Mouse (Mus musculus) MEL (cell line): ENCODE measurements around the gene Rasip1. TPM values are rescaled to one million over a fixed set of nuclear protein-coding genes. Genes with fewer than 3 reads are reported as not detected.

Source experiments
- DNase-seq: peaks from one replicate; pipeline ENCODE4 v3.0.0; 2011; ENCODE audit warnings: low read depth, low spot score
- H3K27ac ChIP-seq: 2 replicates; pipeline ENCODE4 v1.5.1; 2012; ENCODE audit warnings: low read depth, mild to moderate bottlenecking, control low read depth, low read length, moderate library complexity; ENCODE audit not compliant: control insufficient read depth
- H3K27me3 ChIP-seq, 2 experiments: fragments of 150-350 bp in 1 of 2; sonication (generic) in 1 of 2; 2 replicates each; pipeline ENCODE4 v1.6.1; 2012; ENCODE audit warnings: low read length in 2 of 2, mild to moderate bottlenecking in 2 of 2, improper control_type of control experiment in 1 of 2, moderate library complexity in 1 of 2; ENCODE audit not compliant: insufficient read depth in 2 of 2, control insufficient read depth in 1 of 2
- H3K36me3 ChIP-seq, 2 experiments: 2 replicates each; pipeline ENCODE4 v1.6.1; 2012 to 2014; ENCODE audit warnings: low read length in 2 of 2, improper control_type of control experiment in 1 of 2, inconsistent platforms in 1 of 2, mild to moderate bottlenecking in 1 of 2; ENCODE audit not compliant: insufficient read depth in 2 of 2, control insufficient read depth in 1 of 2
- H3K4me1 ChIP-seq, 2 experiments: fragments of 150-350 bp in 1 of 2; sonication (generic) in 1 of 2; 2 replicates each; pipeline ENCODE4 v1.6.1; 2012; ENCODE audit warnings: low read length in 2 of 2, improper control_type of control experiment in 1 of 2, mild to moderate bottlenecking in 1 of 2; ENCODE audit not compliant: insufficient read depth in 2 of 2, control insufficient read depth in 1 of 2
- H3K4me3 ChIP-seq, 2 experiments: fragments of 150-350 bp in 1 of 2; sonication (generic) in 1 of 2; 2 replicates each; pipeline ENCODE4 v1.5.1; 2012; ENCODE audit warnings: low read depth in 2 of 2, low read length in 2 of 2, mild to moderate bottlenecking in 2 of 2, moderate library complexity in 2 of 2, control low read depth in 1 of 2, improper control_type of control experiment in 1 of 2; ENCODE audit not compliant: control insufficient read depth in 1 of 2, insufficient read depth in 1 of 2
- H3K79me2 ChIP-seq: 2 replicates; pipeline ENCODE4 v1.6.1; 2012; ENCODE audit warnings: mild to moderate bottlenecking, low read length, moderate library complexity; ENCODE audit not compliant: control insufficient read depth, poor library complexity, insufficient read depth
- H3K9ac ChIP-seq: 2 replicates; pipeline ENCODE4 v1.6.1; 2012; ENCODE audit warnings: low read depth, mild to moderate bottlenecking, control low read depth, low read length, moderate library complexity; ENCODE audit not compliant: control insufficient read depth, poor library complexity, severe bottlenecking
- H3K9me3 ChIP-seq: fragments of 150-350 bp; sonication (generic); replicated peaks from 2 replicates; pipeline ENCODE4 v1.6.1; 2012; ENCODE audit warnings: mild to moderate bottlenecking, low read length, improper control_type of control experiment, moderate library complexity; ENCODE audit not compliant: insufficient read depth
- CHD1 ChIP-seq: IDR thresholded peaks from 2 replicates; pipeline ENCODE4 v1.6.1; 2012; ENCODE audit warnings: low read depth, mild to moderate bottlenecking, inconsistent platforms, low read length, improper control_type of control experiment
- E2F4 ChIP-seq: IDR thresholded peaks from 2 replicates; pipeline ENCODE4 v1.6.1; 2011; ENCODE audit warnings: low read depth, low read length, improper control_type of control experiment, borderline replicate concordance
- ELF1 ChIP-seq: IDR thresholded peaks from 2 replicates; pipeline ENCODE4 v1.6.1; 2014; ENCODE audit warnings: low read depth, mild to moderate bottlenecking, inconsistent platforms, low read length, improper control_type of control experiment, moderate library complexity
- ETS1 ChIP-seq: IDR thresholded peaks from 2 replicates; pipeline ENCODE4 v1.6.1; 2012; ENCODE audit warnings: low read depth, mild to moderate bottlenecking, inconsistent platforms, low read length, improper control_type of control experiment, moderate library complexity
- HCFC1 ChIP-seq: IDR thresholded peaks from 2 replicates; pipeline ENCODE4 v1.6.1; 2012; ENCODE audit warnings: low read depth, mild to moderate bottlenecking, inconsistent platforms, low read length, improper control_type of control experiment, moderate library complexity
- MAZ ChIP-seq: IDR thresholded peaks from 2 replicates; pipeline ENCODE4 v1.6.1; 2012; ENCODE audit warnings: low read depth, mild to moderate bottlenecking, inconsistent platforms, low read length, improper control_type of control experiment
- MYB ChIP-seq: IDR thresholded peaks from 2 replicates; pipeline ENCODE4 v1.6.1; 2011; ENCODE audit warnings: mild to moderate bottlenecking, low read depth, low read length, improper control_type of control experiment
- RAD21 ChIP-seq: IDR thresholded peaks from 2 replicates; pipeline ENCODE4 v1.6.1; 2011; ENCODE audit warnings: mild to moderate bottlenecking, low read depth, low read length, improper control_type of control experiment
- SIN3A ChIP-seq: IDR thresholded peaks from 2 replicates; pipeline ENCODE4 v1.6.1; 2012; ENCODE audit warnings: low read length, improper control_type of control experiment, inconsistent platforms
- SMC3 ChIP-seq: IDR thresholded peaks from 2 replicates; pipeline ENCODE4 v1.6.1; 2011; ENCODE audit warnings: low read depth, low read length, improper control_type of control experiment
- TBP ChIP-seq: IDR thresholded peaks from 2 replicates; pipeline ENCODE4 v1.8.0; 2011; ENCODE audit warnings: low read depth, low read length, improper control_type of control experiment
- TCF12 ChIP-seq: IDR thresholded peaks from 2 replicates; pipeline ENCODE4 v1.6.1; 2014; ENCODE audit warnings: low read depth, mild to moderate bottlenecking, inconsistent platforms, low read length, improper control_type of control experiment, moderate library complexity
- USF2 ChIP-seq, 2 experiments: IDR thresholded peaks; 2 replicates each; pipeline ENCODE4 v1.6.1; 2011 to 2012; ENCODE audit warnings: improper control_type of control experiment in 2 of 2, low read length in 2 of 2, borderline replicate concordance in 1 of 2, inconsistent platforms in 1 of 2, low read depth in 1 of 2, mild to moderate bottlenecking in 1 of 2; ENCODE audit not compliant: insufficient read depth in 1 of 2
- ZC3H11A ChIP-seq: IDR thresholded peaks from 2 replicates; pipeline ENCODE4 v1.6.1; 2012; ENCODE audit warnings: low read depth, mild to moderate bottlenecking, inconsistent platforms, low read length, improper control_type of control experiment
- ZMIZ1 ChIP-seq: IDR thresholded peaks from 2 replicates; pipeline ENCODE4 v1.6.1; 2012; ENCODE audit warnings: low read depth, mild to moderate bottlenecking, inconsistent platforms, low read length, improper control_type of control experiment, moderate library complexity
- polyA plus RNA-seq, 2 experiments: library from polyadenylated mRNA; stranded (reverse) in 1 of 2; unstranded in 1 of 2; fragments of >175 nt in 1 of 2; fragments of >200 nt in 1 of 2; gene quantifications; 2 replicates each; pipeline versions ENCODE4 v1.2.1 to v1.2.4; 2012; ENCODE audit warnings: low replicate concordance in 2 of 2, low read depth in 1 of 2; ENCODE audit not compliant: insufficient read length in 2 of 2, insufficient read depth in 1 of 2, missing spikeins in 1 of 2
- total RNA-seq: library from RNA; depleted of rRNA; stranded (reverse); fragments of 300-350 nt; gene quantifications from 2 replicates; pipeline ENCODE4 v1.2.3, GENCODE M21; 2012

The Rasip1 gene
- total and polyA plus RNA-seq, 3 experiments = 0.65 to 1.1 TPM; not detected in 1

GRCm38 (mm10) chr7:45639561-45640027 is 12.3 kb downstream of the Rasip1 start, which contains the start of gene Mamstr:
Gene Mamstr (plus strand): TSS chr7:45639977.
- H3K4me1 ChIP-seq = peaks cover 0 to 10% of the 10 kb centered on the region in 2 experiments; a peak in 2 of 4 replicates
- H3K9ac ChIP-seq = no peak within 1 kb of the TSS

DNA sequence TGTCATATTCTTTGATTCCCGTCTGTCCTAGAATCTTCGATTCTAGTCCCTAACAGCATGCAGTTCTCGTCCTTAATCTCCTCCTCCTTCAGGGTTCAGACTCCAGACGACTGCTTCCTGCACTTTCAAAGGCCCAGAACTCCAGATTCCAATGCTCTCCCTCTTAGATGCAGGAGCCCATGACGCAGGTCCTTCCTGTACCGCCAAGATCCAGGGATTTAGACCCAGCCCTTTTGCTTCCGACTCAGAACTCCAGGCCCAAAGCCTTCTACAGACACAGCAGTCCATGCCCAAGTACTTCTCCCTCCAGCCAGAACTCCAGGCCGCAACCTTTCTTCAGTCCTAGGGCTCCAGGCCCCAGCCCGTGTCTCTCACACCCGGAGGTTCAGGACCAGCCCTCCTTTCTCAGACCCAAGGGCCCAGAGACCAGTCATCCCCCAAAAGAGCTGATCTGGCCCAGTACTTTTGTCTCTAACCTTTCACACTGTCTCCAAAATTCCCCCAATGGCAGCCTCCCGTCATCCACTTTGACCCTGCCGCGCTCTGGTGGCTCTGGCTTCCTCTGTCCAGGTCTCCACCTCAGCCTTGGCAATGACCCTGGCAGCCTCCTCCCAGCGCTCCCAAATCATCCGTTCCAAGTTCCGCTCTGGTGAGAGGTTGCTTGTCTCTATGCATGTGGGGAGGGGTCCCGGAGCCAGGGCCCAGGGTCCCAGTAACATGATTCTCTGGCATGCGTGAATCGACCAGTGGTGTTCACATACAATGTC is 13.1 kb downstream of the Rasip1 start:
- no peak for DNase-seq
- no peaks in the 10 kb centered on the region for H3K9me3 ChIP-seq
- H3K4me3 ChIP-seq = no peak overlapping the region
- no peak for TF ChIP-seq MYB
- no peak for TF ChIP-seq SIN3A
- TF ChIP-seq MAZ = no peak
- TF ChIP-seq E2F4 = no peak
- TF ChIP-seq ELF1 = no peak
- TF ChIP-seq SMC3 = no peak
- TF ChIP-seq ETS1 = no peak
- no peaks in the 10 kb centered on the region for H3K79me2 ChIP-seq
- H3K4me1 ChIP-seq = peaks cover 0 to 4% of the 10 kb centered on the region in 2 experiments; a peak in 1 of 4 replicates
- H3K27me3 ChIP-seq = peaks cover 0 to 1% of the 10 kb centered on the region in 2 experiments; a peak in 1 of 4 replicates
- H3K27ac ChIP-seq = no peak overlapping the region
- no peak overlapping the region for H3K9ac ChIP-seq
- peaks cover 0 to 4% of the 10 kb centered on the region in 2 experiments; a peak in 1 of 4 replicates for H3K36me3 ChIP-seq

More at GRCm38 (mm10) chr7:45639561-45640027, 12.3 kb downstream of the Rasip1 start, which contains the start of gene Mamstr:
- Histone ChIP-seq H3K27me3 (peaks cover 0 to under 1% of the 10 kb centered on the region in 2 experiments; a peak in 1 of 4 replicates), H3K9me3 (no peaks in the 10 kb centered on the region), H3K36me3 (peaks cover 0 to 4% of the 10 kb centered on the region in 2 experiments; a peak in 1 of 4 replicates), H3K79me2 (no peaks in the 10 kb centered on the region), H3K4me3 (no peak within 1 kb of the TSS), H3K27ac (no peak within 1 kb of the TSS)
- TF ChIP-seq ZC3H11A (no peak), TBP (no peak), CHD1 (no peak), RAD21 (no peak), TCF12 (no peak), ZMIZ1 (no peak), HCFC1 (no peak), USF2 (IDR thresholded peaks at IDR 0.05; ENCODE audit: borderline replicate concordance in 1 of 2, insufficient read depth in 1 of 2, low read depth in 1 of 2, low read length in 2 of 2) (no peak)
- no peak for DNase-seq
